Mouse (Mus musculus) cerebellum, postnatal 10 days (tissue): ENCODE measurements around the gene Afap1.
A peak's percentile ranks its signal among the peaks of the same experiment; 100 is the strongest.

ENCODE experiments used
- DNase-seq, 2 experiments: peaks; one replicate each; pipeline ENCODE4 v3.0.0; 2021; ENCODE audit warnings: mixed read lengths in 2 of 2

Gene Afap1

GRCm38 (mm10) chr5:35898114-35898513 is 5.0 kb downstream of the Afap1 start:
- DNase-seq, result no peak

- no peak for DNase-seq
Observed at GRCm38 (mm10) chr5:35898994-35899393, 5.9 kb downstream of the Afap1 start.

- DNase-seq, result no peak
Observed at GRCm38 (mm10) chr5:35900401-35901225, 7.5 kb downstream of the Afap1 start.

GRCm38 (mm10) chr5:35901226-35901809 is 8.2 kb downstream of the Afap1 start:
- DNase-seq, result no peak

GRCm38 (mm10) chr5:35903456-35903855 is 10.3 kb downstream of the Afap1 start:
- no peak for DNase-seq

- DNase-seq, result peak in 1 of 2 experiments; percentile 41
Observed at GRCm38 (mm10) chr5:35905283-35905682, 12.2 kb downstream of the Afap1 start.

GRCm38 (mm10) chr5:35907090-35907489 is 14.0 kb downstream of the Afap1 start:
- DNase-seq, result no peak

GRCm38 (mm10) chr5:35907633-35908426 is 14.7 kb downstream of the Afap1 start:
- peak; percentile 97 to 98 for DNase-seq

GRCm38 (mm10) chr5:35908626-35909443 is 15.7 kb downstream of the Afap1 start:
- DNase-seq, result peak in 1 of 2 experiments; percentile 32

- DNase-seq, result peak in 1 of 2 experiments; percentile 34
Observed at GRCm38 (mm10) chr5:35915629-35916300, 22.6 kb downstream of the Afap1 start.

GRCm38 (mm10) chr5:35916666-35917065 is 23.5 kb downstream of the Afap1 start:
- DNase-seq, result no peak

GRCm38 (mm10) chr5:35918387-35918786 is 25.3 kb downstream of the Afap1 start:
- peak; percentile 75 to 82 for DNase-seq

GRCm38 (mm10) chr5:35920076-35920475 is 27.0 kb downstream of the Afap1 start:
- DNase-seq, result peak; percentile 46 to 64

GRCm38 (mm10) chr5:35920557-35920956 is 27.4 kb downstream of the Afap1 start:
- DNase-seq, result peak; percentile 47 to 58

- no peak for DNase-seq
Observed at GRCm38 (mm10) chr5:35921141-35921540, 28.0 kb downstream of the Afap1 start.

GRCm38 (mm10) chr5:35921595-35922254 is 28.6 kb downstream of the Afap1 start:
- peak; percentile 59 to 74 for DNase-seq

- no peak for DNase-seq
Observed at GRCm38 (mm10) chr5:35923448-35923847, 30.3 kb downstream of the Afap1 start.

GRCm38 (mm10) chr5:35925171-35925634 is 32.1 kb downstream of the Afap1 start:
- peak; percentile 68 to 85 for DNase-seq

- peak in 1 of 2 experiments; percentile 66 for DNase-seq
Observed at GRCm38 (mm10) chr5:35926511-35926910, 33.4 kb downstream of the Afap1 start.

GRCm38 (mm10) chr5:35931296-35931695 is 38.2 kb downstream of the Afap1 start:
- no peak for DNase-seq

- DNase-seq, result no peak
Observed at GRCm38 (mm10) chr5:35933059-35933458, 39.9 kb downstream of the Afap1 start.
